Mouse (Mus musculus) heart, postnatal 0 days (tissue): ENCODE data around the gene Gpc5. TPM values are rescaled to one million over a fixed set of nuclear protein-coding genes. Genes with fewer than 3 reads are reported as not detected.
A peak's percentile ranks its signal among the peaks of the same experiment; 100 is the strongest.
"Not testable (repeated sequence)": the region's sequence is repeated elsewhere in the genome, so short reads cannot be mapped to it uniquely, and the experiment has no call there.

Experiments used
- ATAC-seq: fragments of 200-750 bp; cut with Nextera tagmentation; 2 replicates; pipeline ENCODE4 v1.8.0; 2017; ENCODE audit warnings: low read depth, moderate number of reproducible peaks, moderate library complexity; ENCODE audit not compliant: insufficient read depth
- DNase-seq: peaks from one replicate; pipeline ENCODE4 v3.0.0-alpha.2; 2016; ENCODE audit warnings: low spot score
- H3K27ac ChIP-seq: fragments of 300-500 bp; sonication (generic); 2 replicates; pipeline ENCODE4 v1.5.1; 2014; ENCODE audit warnings: low read depth, mild to moderate bottlenecking
- H3K27me3 ChIP-seq: fragments of 300-500 bp; sonication (generic); 2 replicates; pipeline ENCODE4 v1.6.1; 2014; ENCODE audit warnings: low read length, mixed read lengths; ENCODE audit not compliant: control insufficient read depth, insufficient read depth
- H3K36me3 ChIP-seq: fragments of 300-500 bp; sonication (generic); replicated peaks from 2 replicates; pipeline ENCODE4 v1.6.1; 2014; ENCODE audit warnings: low read length, mixed read lengths; ENCODE audit not compliant: control insufficient read depth, insufficient read depth
- H3K4me1 ChIP-seq: fragments of 300-500 bp; sonication (generic); 2 replicates; pipeline ENCODE4 v1.6.1; 2014; ENCODE audit warnings: antibody characterized with exemption; ENCODE audit not compliant: control insufficient read depth, insufficient read depth
- H3K4me2 ChIP-seq: fragments of 300-500 bp; sonication (generic); 2 replicates; pipeline ENCODE4 v1.6.1; 2014; ENCODE audit warnings: low read depth, mild to moderate bottlenecking, low read length, moderate library complexity
- H3K4me3 ChIP-seq: fragments of 300-500 bp; sonication (generic); 2 replicates; pipeline ENCODE4 v1.5.1; 2014; ENCODE audit warnings: low read depth, low read length
- H3K9ac ChIP-seq: fragments of 300-500 bp; sonication (generic); replicated peaks from 2 replicates; pipeline ENCODE4 v1.6.1; 2014; ENCODE audit warnings: low read depth, low read length, mixed read lengths
- H3K9me3 ChIP-seq: fragments of 300-500 bp; sonication (generic); replicated peaks from 2 replicates; pipeline ENCODE4 v1.6.1; 2016; ENCODE audit warnings: low read length; ENCODE audit not compliant: control insufficient read depth
- CTCF ChIP-seq: IDR thresholded peaks from 2 replicates; pipeline ENCODE4 v1.5.1; 2016; ENCODE audit warnings: antibody characterized with exemption, control low read depth, low read depth
- EP300 ChIP-seq: IDR thresholded peaks from 2 replicates; pipeline ENCODE4 v1.6.1; 2016; ENCODE audit warnings: antibody characterized with exemption, low read depth
- WGBS: fragments of 180-500 bp; shearing (Covaris S2); extraction: QIAGEN DNeasy Blood & Tissue Kit; methylation state at CpG from one replicate; pipeline ENCODE4 v1.1.7; 2014; 5-methylcytosine and 5-hydroxymethylcytosine counted together
- polyA plus RNA-seq: library from polyadenylated mRNA; unstranded; fragments of >200 nt; fragmentation: Nextera tagmentation; extraction: Ambion mirVana; gene quantifications from 2 replicates; pipeline ENCODE4 v1.2.1, GENCODE M21; 2015
- total RNA-seq: library from RNA; depleted of rRNA; stranded (reverse); fragments of >200 nt; gene quantifications from 2 replicates; pipeline ENCODE4 v1.2.3, GENCODE M21; 2014; ENCODE audit warnings: low replicate concordance

Gene Gpc5
- total and polyA plus RNA-seq, 2 experiments from 2014 or later, result not detected

- no peak for ATAC-seq
- H3K27ac ChIP-seq, result no peak overlapping the region
- no peaks in the 10 kb centered on the region for H3K36me3 ChIP-seq
- WGBS, result 82% methylated on average over 4 of the region's 4 CpGs
- H3K9ac ChIP-seq, result no peak overlapping the region
- no peaks in the 10 kb centered on the region for H3K4me1 ChIP-seq
- H3K27me3 ChIP-seq, result no peaks in the 10 kb centered on the region
- no peak for DNase-seq
- no peak overlapping the region for H3K4me2 ChIP-seq
- TF ChIP-seq EP300, result no peak
- no peaks in the 10 kb centered on the region for H3K9me3 ChIP-seq
- no peak overlapping the region for H3K4me3 ChIP-seq
Measured at GRCm38 (mm10) chr14:115054252-115054651, 37.8 kb upstream of the Gpc5 start.

- H3K9me3 ChIP-seq, result no peaks in the 10 kb centered on the region
- ATAC-seq, result no peak
- H3K4me2 ChIP-seq, result no peak overlapping the region
- H3K4me1 ChIP-seq, result no peaks in the 10 kb centered on the region
- DNase-seq, result no peak
- WGBS, result 87% methylated on average over 4 of the region's 4 CpGs
- no peak overlapping the region for H3K4me3 ChIP-seq
- H3K27me3 ChIP-seq, result no peaks in the 10 kb centered on the region
- H3K9ac ChIP-seq, result no peak overlapping the region
- no peak overlapping the region for H3K27ac ChIP-seq
- H3K36me3 ChIP-seq, result no peaks in the 10 kb centered on the region
- TF ChIP-seq CTCF, result no peak
- no peak for TF ChIP-seq EP300
Measured at GRCm38 (mm10) chr14:115057524-115057923, 34.5 kb upstream of the Gpc5 start.

- H3K27me3 ChIP-seq, H3K4me1 ChIP-seq, H3K4me3 ChIP-seq, H3K36me3 ChIP-seq, H3K9me3 ChIP-seq, DNase-seq, H3K27ac ChIP-seq, H3K4me2 ChIP-seq, ATAC-seq, H3K9ac ChIP-seq: not testable (repeated sequence)
- WGBS, result 65% methylated on average over 2 of the region's 2 CpGs
Measured at GRCm38 (mm10) chr14:115066164-115066563, 25.9 kb upstream of the Gpc5 start.

- ATAC-seq, result no peak
- H3K9me3 ChIP-seq, result no peaks in the 10 kb centered on the region
- no peaks in the 10 kb centered on the region for H3K4me1 ChIP-seq
- H3K36me3 ChIP-seq, result no peaks in the 10 kb centered on the region
- peak; percentile 11 for DNase-seq
- 40% methylated on average over 6 of the region's 6 CpGs for WGBS
- H3K4me3 ChIP-seq, result no peak overlapping the region
- TF ChIP-seq CTCF (peak; percentile 76), EP300 (no peak)
- no peak overlapping the region for H3K4me2 ChIP-seq
- H3K27me3 ChIP-seq, result no peaks in the 10 kb centered on the region
- H3K9ac ChIP-seq, result no peak overlapping the region
- H3K27ac ChIP-seq, result no peak overlapping the region
Measured at GRCm38 (mm10) chr14:115070534-115070933, 21.5 kb upstream of the Gpc5 start.

GRCm38 (mm10) chr14:115077340-115077739 is 14.7 kb upstream of the Gpc5 start:
- TF ChIP-seq CTCF (no peak), EP300 (no peak)
- Histone ChIP-seq H3K36me3 (no peaks in the 10 kb centered on the region), H3K4me2 (no peak overlapping the region), H3K4me1 (no peaks in the 10 kb centered on the region), H3K9me3 (no peaks in the 10 kb centered on the region), H3K4me3 (no peak overlapping the region), H3K9ac (no peak overlapping the region), H3K27ac (no peak overlapping the region), H3K27me3 (no peaks in the 10 kb centered on the region)
- ATAC-seq (no peak), DNase-seq (no peak)
- WGBS, result 46% methylated on average over 9 of the region's 9 CpGs

GRCm38 (mm10) chr14:115078064-115078463 is 14.0 kb upstream of the Gpc5 start:
- Histone ChIP-seq H3K27ac (no peak overlapping the region), H3K36me3 (no peaks in the 10 kb centered on the region), H3K9me3 (no peaks in the 10 kb centered on the region), H3K9ac (no peak overlapping the region), H3K4me1 (no peaks in the 10 kb centered on the region), H3K4me3 (no peak overlapping the region), H3K27me3 (no peaks in the 10 kb centered on the region), H3K4me2 (no peak overlapping the region)
- ATAC-seq (no peak), DNase-seq (no peak)
- TF ChIP-seq EP300 (no peak), CTCF (no peak)
- 73% methylated on average over 7 of the region's 7 CpGs for WGBS
